Mouse (Mus musculus) neural tube, embryonic 12.5 days (tissue): ENCODE results near the gene Olfr1240. TPM values are rescaled to one million over a fixed set of nuclear protein-coding genes. Genes with fewer than 3 reads are reported as not detected.

Source experiments
- ATAC-seq: fragments of 200-750 bp; cut with Nextera tagmentation; 2 replicates; pipeline ENCODE4 v1.8.0; 2017; ENCODE audit warnings: low read depth, mild to moderate bottlenecking, moderate TSS enrichment, moderate library complexity; ENCODE audit not compliant: low FRiP score
- H3K27ac ChIP-seq: fragments of 300-500 bp; sonication (generic); 2 replicates; pipeline ENCODE4 v1.5.1; 2016
- H3K27me3 ChIP-seq: fragments of 300-500 bp; sonication (generic); replicated peaks from 2 replicates; pipeline ENCODE4 v1.6.1; 2016; ENCODE audit warnings: mild to moderate bottlenecking
- H3K36me3 ChIP-seq: fragments of 300-500 bp; sonication (generic); 2 replicates; pipeline ENCODE4 v1.6.1; 2016; ENCODE audit warnings: mild to moderate bottlenecking
- H3K4me1 ChIP-seq: fragments of 300-500 bp; sonication (generic); 2 replicates; pipeline ENCODE4 v1.6.1; 2016
- H3K4me2 ChIP-seq: fragments of 300-500 bp; sonication (generic); replicated peaks from 2 replicates; pipeline ENCODE4 v1.6.1; 2016; ENCODE audit warnings: mild to moderate bottlenecking
- H3K4me3 ChIP-seq: fragments of 300-500 bp; sonication (generic); 2 replicates; pipeline ENCODE4 v1.5.1; 2016
- H3K9ac ChIP-seq: fragments of 300-500 bp; sonication (generic); 2 replicates; pipeline ENCODE4 v1.6.1; 2016; ENCODE audit warnings: mild to moderate bottlenecking
- H3K9me3 ChIP-seq: fragments of 300-500 bp; sonication (generic); 2 replicates; pipeline ENCODE4 v1.6.1; 2016; ENCODE audit warnings: mild to moderate bottlenecking
- WGBS: fragments of 180-500 bp; shearing (Covaris S2); methylation state at CpG from one replicate; pipeline ENCODE4 v1.1.7; 2016; 5-methylcytosine and 5-hydroxymethylcytosine counted together
- polyA plus RNA-seq: library from polyadenylated mRNA; unstranded; fragments of >200 nt; fragmentation: Nextera tagmentation; extraction: Ambion mirVana; gene quantifications from 2 replicates; pipeline ENCODE4 v1.2.1, GENCODE M21; 2016

The Olfr1240 gene
- not detected in 2 replicates for polyA plus RNA-seq

DNA sequence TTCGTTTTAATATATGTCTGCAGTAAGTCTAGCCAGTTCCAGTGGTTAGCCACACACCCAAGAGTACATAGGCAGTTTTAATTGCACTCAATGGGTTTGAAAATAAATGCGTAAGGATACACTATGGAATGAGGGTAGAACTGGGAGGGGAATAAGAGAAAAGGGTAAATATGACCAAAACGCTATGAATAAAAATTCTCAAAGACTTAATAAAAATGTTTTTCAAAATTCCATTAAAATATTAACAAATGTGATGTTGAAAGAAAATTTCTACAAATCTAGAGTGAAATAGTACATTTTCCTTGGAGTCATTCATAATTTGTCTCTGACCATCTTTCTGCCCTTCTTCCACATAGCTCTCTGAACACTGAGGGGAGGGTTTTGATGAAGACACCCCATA is at the start of gene Olfr1240:
Gene Olfr1240, minus strand, starts transcription at position 101 of the 400 bp plus-strand sequence.
- no peaks in the 10 kb centered on the region for H3K9me3 ChIP-seq
- no peaks in the 10 kb centered on the region for H3K27me3 ChIP-seq
- H3K9ac ChIP-seq = no peak within 1 kb of the TSS
- no peak within 1 kb of the TSS for H3K27ac ChIP-seq
- ATAC-seq = no peak
- 87% methylated on average over 3 of the region's 3 CpGs for WGBS
- H3K36me3 ChIP-seq = no peaks in the 10 kb centered on the region
- no peak within 1 kb of the TSS for H3K4me2 ChIP-seq
- H3K4me1 ChIP-seq = no peaks in the 10 kb centered on the region
- no peak within 1 kb of the TSS for H3K4me3 ChIP-seq

DNA sequence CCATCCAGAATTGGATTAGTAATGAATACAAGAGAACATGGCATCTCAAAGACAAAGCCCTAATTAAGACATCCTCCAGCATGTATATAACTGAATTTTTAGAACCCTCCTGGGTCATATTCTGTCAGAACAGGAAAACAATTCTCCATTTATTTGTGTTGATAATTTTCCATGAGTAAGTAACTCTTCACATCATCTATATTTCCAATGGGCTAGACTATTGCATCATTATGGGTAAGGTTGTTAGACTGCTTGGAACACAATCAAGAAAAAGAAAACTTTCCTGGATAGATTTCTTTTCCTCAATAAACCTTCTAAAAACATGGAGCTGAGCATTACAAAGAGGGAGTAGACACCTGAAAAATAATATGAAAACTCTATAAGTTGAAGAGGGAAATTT is 44.2 kb upstream of the Olfr1240 start, which contains the start of gene Olfr1241:
Gene Olfr1241, minus strand, starts transcription at position 101 of the 400 bp plus-strand sequence.
- H3K4me3 ChIP-seq = no peak within 1 kb of the TSS
- no peaks in the 10 kb centered on the region for H3K36me3 ChIP-seq
- no peaks in the 10 kb centered on the region for H3K27me3 ChIP-seq
- ATAC-seq = no peak
- H3K9ac ChIP-seq = no peak within 1 kb of the TSS
- H3K4me1 ChIP-seq = no peaks in the 10 kb centered on the region
- no peak within 1 kb of the TSS for H3K27ac ChIP-seq
- no peaks in the 10 kb centered on the region for H3K9me3 ChIP-seq
- no peak within 1 kb of the TSS for H3K4me2 ChIP-seq

DNA sequence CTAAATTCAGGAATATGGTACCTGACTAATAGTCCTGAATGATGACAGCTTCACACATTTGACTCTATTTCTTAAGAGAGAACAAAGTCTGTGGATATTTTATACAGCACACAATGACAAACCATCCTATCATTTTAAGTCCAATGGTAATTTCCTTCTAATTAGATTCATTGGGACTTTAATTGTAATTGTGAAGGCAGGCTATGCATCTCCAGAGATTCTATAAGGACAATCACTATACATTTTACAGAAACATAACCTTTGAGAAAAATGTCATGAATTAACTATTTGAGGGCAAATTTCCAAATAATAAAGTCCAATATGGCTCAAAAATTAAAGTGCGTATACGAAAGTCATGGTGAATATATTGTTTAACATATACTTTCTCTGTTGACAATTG is 22.5 kb downstream of the Olfr1240 start, which contains the start of gene Olfr1239:
Gene Olfr1239, minus strand, starts transcription at position 101 of the 400 bp plus-strand sequence.
- H3K27ac ChIP-seq = no peak within 1 kb of the TSS
- no peaks in the 10 kb centered on the region for H3K4me1 ChIP-seq
- no peaks in the 10 kb centered on the region for H3K36me3 ChIP-seq
- H3K27me3 ChIP-seq = no peaks in the 10 kb centered on the region
- WGBS = 97% methylated on average over 2 of the region's 2 CpGs
- no peaks in the 10 kb centered on the region for H3K9me3 ChIP-seq
- H3K4me3 ChIP-seq = no peak within 1 kb of the TSS
- no peak within 1 kb of the TSS for H3K4me2 ChIP-seq
- ATAC-seq = no peak
- H3K9ac ChIP-seq = no peak within 1 kb of the TSS

DNA sequence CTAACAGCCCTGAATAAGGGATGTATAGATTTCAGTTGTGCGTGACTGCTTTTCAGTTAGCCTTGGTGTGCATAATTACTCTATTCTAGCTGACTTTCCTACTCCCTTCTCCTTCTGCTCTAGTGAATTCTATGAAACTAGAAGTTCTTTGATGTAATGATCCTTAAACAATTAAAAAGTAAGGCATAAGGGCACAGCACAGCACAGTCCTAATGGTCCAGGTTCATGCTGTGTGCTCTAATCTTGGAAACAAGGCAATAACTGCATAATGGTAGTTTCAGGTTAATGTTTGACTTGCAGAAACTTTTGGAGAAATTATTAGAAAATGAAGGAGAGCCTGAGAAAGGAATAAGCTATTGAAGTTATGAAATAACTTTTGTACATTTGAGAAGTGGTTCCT is 28.2 kb downstream of the Olfr1240 start:
- H3K4me2 ChIP-seq = no peak overlapping the region
- no peaks in the 10 kb centered on the region for H3K4me1 ChIP-seq
- H3K9ac ChIP-seq = no peak overlapping the region
- H3K9me3 ChIP-seq = no peaks in the 10 kb centered on the region
- WGBS = 96% methylated on average over 1 of the region's 1 CpGs
- H3K36me3 ChIP-seq = no peaks in the 10 kb centered on the region
- no peaks in the 10 kb centered on the region for H3K27me3 ChIP-seq
- no peak for ATAC-seq
- H3K27ac ChIP-seq = no peak overlapping the region
- no peak overlapping the region for H3K4me3 ChIP-seq

DNA sequence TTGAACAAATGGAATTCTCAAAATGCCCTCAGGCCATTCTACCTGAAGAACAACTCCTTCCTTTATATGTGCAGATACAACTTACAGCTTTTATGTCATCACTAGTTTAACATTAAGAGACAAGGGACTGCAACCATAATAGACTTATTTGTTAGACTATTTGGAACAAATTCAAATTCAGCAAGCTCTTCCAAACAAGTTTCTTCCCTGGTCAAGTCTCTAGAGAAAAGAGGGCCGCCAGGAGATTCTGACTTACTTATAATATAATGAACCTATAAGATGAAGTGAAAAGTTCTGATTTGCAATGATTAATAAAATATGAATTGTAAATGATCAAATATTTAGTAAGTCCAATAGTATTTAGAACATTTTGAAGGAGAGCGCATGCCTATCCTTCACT is 33.2 kb downstream of the Olfr1240 start, which contains the start of gene Olfr1238:
Gene Olfr1238, minus strand, starts transcription at position 101 of the 400 bp plus-strand sequence.
- WGBS = 94% methylated on average over 2 of the region's 2 CpGs
- no peak within 1 kb of the TSS for H3K4me2 ChIP-seq
- no peak within 1 kb of the TSS for H3K27ac ChIP-seq
- no peaks in the 10 kb centered on the region for H3K36me3 ChIP-seq
- ATAC-seq = no peak
- no peaks in the 10 kb centered on the region for H3K27me3 ChIP-seq
- no peaks in the 10 kb centered on the region for H3K9me3 ChIP-seq
- H3K4me1 ChIP-seq = no peaks in the 10 kb centered on the region
- H3K9ac ChIP-seq = no peak within 1 kb of the TSS
- H3K4me3 ChIP-seq = no peak within 1 kb of the TSS

DNA sequence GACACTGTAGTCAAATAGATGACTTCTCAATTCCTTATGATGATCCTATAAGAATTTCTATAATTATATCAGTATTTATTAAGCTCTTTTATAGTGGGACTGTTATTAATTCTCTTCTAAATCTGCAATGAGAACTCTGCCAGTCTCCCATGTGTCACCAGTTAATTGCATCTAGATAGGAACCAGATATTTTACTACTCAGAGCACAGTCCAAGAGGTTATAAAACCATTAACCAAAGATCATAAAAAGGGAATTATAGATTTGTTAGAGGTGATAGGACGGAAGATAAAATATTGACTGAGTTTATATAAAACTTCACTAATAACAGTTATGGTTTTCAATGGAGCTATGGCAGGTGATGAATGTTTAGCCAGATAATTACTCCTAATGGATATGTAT is 41.9 kb downstream of the Olfr1240 start:
- Histone ChIP-seq H3K9me3 (no peaks in the 10 kb centered on the region), H3K27me3 (no peaks in the 10 kb centered on the region), H3K4me2 (no peak overlapping the region), H3K4me1 (no peaks in the 10 kb centered on the region), H3K9ac (no peak overlapping the region), H3K36me3 (no peaks in the 10 kb centered on the region), H3K27ac (no peak overlapping the region), H3K4me3 (no peak overlapping the region)
- WGBS = 92% methylated on average over 1 of the region's 1 CpGs
- no peak for ATAC-seq

Other genes with a start within 250 kb of the Olfr1240 start
- gene Olfr1226, start 243.0 kb downstream of the Olfr1240 start, polyA plus RNA-seq = not detected in 2 replicates
- not detected in 2 replicates for gene Olfr1228, start 188.9 kb downstream of the Olfr1240 start, polyA plus RNA-seq
- not detected in 2 replicates for gene Olfr1229, start 155.0 kb downstream of the Olfr1240 start, polyA plus RNA-seq
- gene Olfr1230, start 145.7 kb downstream of the Olfr1240 start, polyA plus RNA-seq = not detected in 2 replicates
- gene Olfr1231, start 135.9 kb downstream of the Olfr1240 start, polyA plus RNA-seq = not detected in 2 replicates
- not detected in 2 replicates for gene Olfr1232, start 113.3 kb downstream of the Olfr1240 start, polyA plus RNA-seq
- not detected in 2 replicates for gene Olfr1233, start 100.6 kb downstream of the Olfr1240 start, polyA plus RNA-seq
- gene Olfr1234, start 78.1 kb downstream of the Olfr1240 start, polyA plus RNA-seq = not detected in 2 replicates
- gene Olfr1238, start 33.3 kb downstream of the Olfr1240 start, polyA plus RNA-seq = not detected in 2 replicates
- not detected in 2 replicates for gene Olfr1239, start 22.6 kb downstream of the Olfr1240 start, polyA plus RNA-seq
- not detected in 2 replicates for gene Olfr1241, start 44.1 kb upstream of the Olfr1240 start, polyA plus RNA-seq
- not detected in 2 replicates for gene Olfr1242, start 55.3 kb upstream of the Olfr1240 start, polyA plus RNA-seq
- gene Olfr1243, start 88.5 kb upstream of the Olfr1240 start, polyA plus RNA-seq = not detected in 2 replicates
- gene Olfr1245, start 135.4 kb upstream of the Olfr1240 start, polyA plus RNA-seq = not detected in 2 replicates
- not detected in 2 replicates for gene Olfr1246, start 150.2 kb upstream of the Olfr1240 start, polyA plus RNA-seq
- gene Olfr1247, start 171.1 kb upstream of the Olfr1240 start, polyA plus RNA-seq = not detected in 2 replicates
- not detected in 2 replicates for gene Olfr1248, start 175.2 kb upstream of the Olfr1240 start, polyA plus RNA-seq
- not detected in 2 replicates for gene Olfr1249, start 192.0 kb upstream of the Olfr1240 start, polyA plus RNA-seq
- not detected in 2 replicates for gene Olfr1250, start 218.5 kb upstream of the Olfr1240 start, polyA plus RNA-seq
- gene Olfr1251, start 228.9 kb upstream of the Olfr1240 start, polyA plus RNA-seq = not detected in 2 replicates